Mouse (Mus musculus) ES-E14 (cell line): ENCODE results near the gene Rhox6. TPM values are rescaled to one million over a fixed set of nuclear protein-coding genes. Genes with fewer than 3 reads are reported as not detected.

Experiments
- DNase-seq: peaks from one replicate; pipeline ENCODE4 v3.0.0-alpha.2; 2013; ENCODE audit warnings: low read depth, low spot score
- H3K27ac ChIP-seq: 2 replicates; pipeline ENCODE4 v1.5.1; 2012; ENCODE audit warnings: low read depth, mild to moderate bottlenecking, low read length, moderate library complexity, mixed read lengths; ENCODE audit not compliant: poor library complexity, insufficient read depth, severe bottlenecking
- H3K36me3 ChIP-seq: 2 replicates; pipeline ENCODE4 v1.6.1; 2012; ENCODE audit warnings: mild to moderate bottlenecking, low read length, moderate library complexity, mixed read lengths; ENCODE audit not compliant: control insufficient read depth, poor library complexity, insufficient read depth, severe bottlenecking
- H3K4me1 ChIP-seq, 2 experiments: fragments of 150-350 bp in 1 of 2; sonication (generic) in 1 of 2; 2 replicates each; pipeline ENCODE4 v1.6.1; 2012; ENCODE audit warnings: low read length in 2 of 2, mild to moderate bottlenecking in 1 of 2, mixed read lengths in 1 of 2; ENCODE audit not compliant: control insufficient read depth in 2 of 2, insufficient read depth in 2 of 2, poor library complexity in 1 of 2
- H3K4me3 ChIP-seq, 2 experiments: fragments of 150-350 bp in 1 of 2; sonication (generic) in 1 of 2; 2 replicates each; pipeline ENCODE4 v1.5.1; 2012; ENCODE audit warnings: low read length in 2 of 2, low read depth in 1 of 2, mild to moderate bottlenecking in 1 of 2, mixed read lengths in 1 of 2; ENCODE audit not compliant: insufficient read depth in 1 of 2, poor library complexity in 1 of 2, severe bottlenecking in 1 of 2
- H3K9ac ChIP-seq: 2 replicates; pipeline ENCODE4 v1.6.1; 2012; ENCODE audit warnings: low read depth, mild to moderate bottlenecking, low read length, mixed read lengths; ENCODE audit not compliant: poor library complexity, insufficient read depth, severe bottlenecking
- H3K9me3 ChIP-seq: fragments of 150-350 bp; sonication (generic); 2 replicates; pipeline ENCODE4 v1.6.1; 2012; ENCODE audit warnings: low read depth, mild to moderate bottlenecking, low read length; ENCODE audit not compliant: control insufficient read depth, insufficient read depth
- CHD2 ChIP-seq: IDR thresholded peaks from 2 replicates; pipeline ENCODE4 v1.6.1; 2014; ENCODE audit warnings: mild to moderate bottlenecking, low read depth, low read length, inconsistent platforms
- HCFC1 ChIP-seq: IDR thresholded peaks from 2 replicates; pipeline ENCODE4 v1.6.1; 2012; ENCODE audit warnings: low read length, inconsistent platforms, borderline replicate concordance; ENCODE audit not compliant: insufficient read depth
- MAFK ChIP-seq: IDR thresholded peaks from 2 replicates; pipeline ENCODE4 v1.6.1; 2014; ENCODE audit warnings: mild to moderate bottlenecking, low read depth, low read length, inconsistent platforms; ENCODE audit not compliant: insufficient read depth
- ZC3H11A ChIP-seq: IDR thresholded peaks from 2 replicates; pipeline ENCODE4 v1.6.1; 2012; ENCODE audit warnings: low read depth, mild to moderate bottlenecking, inconsistent platforms, low read length, borderline replicate concordance
- ZNF384 ChIP-seq: IDR thresholded peaks from 2 replicates; pipeline ENCODE4 v1.6.1; 2012; ENCODE audit warnings: low read depth, low read length, inconsistent platforms
- in situ Hi-C, 2 experiments: fragments of 600-800 bp; cut with MboI; formaldehyde crosslinking; loops; one replicate each; pipeline ENCODE4 v1.15.1; 2025; ENCODE audit warnings: low sequenced_read_pairs in 2 of 2, inconsistent platforms in 1 of 2; ENCODE audit not compliant: unreplicated experiment in 2 of 2
- total RNA-seq: library from RNA; depleted of rRNA; stranded (reverse); fragments of 300-350 nt; gene quantifications from 2 replicates; pipeline ENCODE4 v1.2.3, GENCODE M21; 2012; rRNA removed

Gene Rhox6
- total RNA-seq, 1 experiment: 38.0 TPM

DNA sequence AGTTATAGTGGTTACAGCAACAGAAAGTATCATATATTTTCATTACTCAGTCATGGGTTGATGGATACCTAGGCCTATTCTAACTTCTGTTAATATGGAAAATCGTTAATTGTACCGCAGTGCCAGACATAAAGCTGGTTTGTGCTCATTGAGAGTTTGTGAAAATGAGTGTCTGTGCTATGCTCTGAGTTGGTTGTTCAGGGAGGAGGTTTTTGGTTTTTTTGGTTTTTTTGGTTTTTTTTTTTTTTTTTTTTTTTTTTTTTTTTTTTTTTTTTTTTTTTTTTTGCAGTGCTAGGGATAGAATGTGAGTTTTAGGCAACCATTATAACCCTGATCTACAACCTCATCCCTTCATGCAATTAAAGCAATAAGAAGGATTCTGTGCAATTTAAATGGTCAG, 44.9 kb downstream of the Rhox6 start:
- no peak overlapping the region for H3K9ac ChIP-seq
- no peaks in the 10 kb centered on the region for H3K36me3 ChIP-seq
- no peaks in the 10 kb centered on the region for H3K9me3 ChIP-seq
- TF ChIP-seq ZNF384 (peak; percentile 80), MAFK (no peak)
- in situ Hi-C loops: no loop called here
- DNase-seq: no peak
- no peak overlapping the region for H3K27ac ChIP-seq
- H3K4me1 ChIP-seq: no peaks in the 10 kb centered on the region
- H3K4me3 ChIP-seq: no peak overlapping the region

- Histone ChIP-seq H3K27ac (no peak within 1 kb of the TSS), H3K9me3 (no peaks in the 10 kb centered on the region), H3K4me3 (no peak within 1 kb of the TSS), H3K36me3 (no peaks in the 10 kb centered on the region), H3K4me1 (no peaks in the 10 kb centered on the region), H3K9ac (no peak within 1 kb of the TSS)
- DNase-seq: no peak
- TF ChIP-seq MAFK (no peak), HCFC1 (no peak), ZC3H11A (no peak), CHD2 (no peak), ZNF384 (no peak)
- in situ Hi-C loops: no loop called here
Measured at GRCm38 (mm10) chrX:37878844-37879243, 52.1 kb downstream of the Rhox6 start, which contains the start of gene Rhox8. Rhox8 (minus strand) TSS chrX:37878944.

Other genes with a start within 250 kb of the Rhox6 start
- gene Rhox3f, start 245.9 kb upstream of the Rhox6 start, total RNA-seq: not detected in 2 replicates
- gene Rhox4f, start 219.2 kb upstream of the Rhox6 start, total RNA-seq: not detected in 2 replicates
- gene Rhox3g, start 198.3 kb upstream of the Rhox6 start, total RNA-seq: not detected in 2 replicates
- 0.71 TPM in 1 of 2 replicates, not detected in the other for gene Rhox2g, start 183.4 kb upstream of the Rhox6 start, total RNA-seq
- 0.11 TPM in 1 of 2 replicates, not detected in the other for gene Rhox4g, start 175.6 kb upstream of the Rhox6 start, total RNA-seq
- gene Rhox3h, start 158.1 kb upstream of the Rhox6 start, total RNA-seq: not detected in 2 replicates
- gene Rhox2h, start 153.6 kb upstream of the Rhox6 start, total RNA-seq: not detected in 2 replicates
- gene Rhox5, start 22.1 kb upstream of the Rhox6 start, total RNA-seq: 345 and 408 TPM in 2 replicates
- gene Rhox7a, start 4.8 kb downstream of the Rhox6 start, total RNA-seq: not detected in 2 replicates
- gene Rhox8, start 52.0 kb downstream of the Rhox6 start, total RNA-seq: not detected in 2 replicates
- gene Rhox7b, start 70.3 kb downstream of the Rhox6 start, total RNA-seq: not detected in 2 replicates
- 18.5 and 33.2 TPM in 2 replicates for gene Rhox9, start 74.9 kb downstream of the Rhox6 start, total RNA-seq
- gene Btg1-ps1, start 191.9 kb downstream of the Rhox6 start, total RNA-seq: not detected in 2 replicates
- gene Btg1-ps2, start 216.2 kb downstream of the Rhox6 start, total RNA-seq: not detected in 2 replicates
- gene Rhox10, start 239.6 kb downstream of the Rhox6 start, total RNA-seq: 1.0 and 4.2 TPM in 2 replicates